Mouse (Mus musculus): ENCODE data around the gene Taz. TPM values are rescaled to one million over a fixed set of nuclear protein-coding genes. Genes with fewer than 3 reads are reported as not detected.

Gene Taz
- polyA plus RNA-seq, 1 experiment, result 80.7 TPM

DNA sequence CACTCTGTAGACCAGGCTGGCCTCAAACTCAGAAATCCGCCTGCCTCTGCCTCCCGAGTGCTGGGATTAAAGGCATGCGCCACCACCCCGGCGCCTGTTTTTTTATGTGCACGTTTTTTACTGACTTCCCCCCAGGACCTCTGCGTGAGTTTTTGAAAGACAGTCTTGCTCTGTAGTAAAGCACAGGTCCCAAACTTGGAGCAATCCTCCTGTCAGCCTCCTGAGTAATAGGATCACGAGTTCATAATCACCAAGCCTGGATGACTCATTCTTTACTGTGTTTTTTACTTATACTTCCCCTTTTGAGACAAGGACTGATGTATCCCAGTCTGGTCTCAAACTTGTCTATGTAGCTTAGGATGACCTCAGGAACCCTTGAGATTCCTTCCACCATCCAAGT lies 3.8 kb upstream of the Taz start:
- Histone ChIP-seq H3K4me3 (ENCODE audit: low read depth, low read length) (no peak overlapping the region), H3K27me3 (ENCODE audit: control insufficient read depth, insufficient read depth, low read length) (no peaks in the 10 kb centered on the region), H3K36me3 (ENCODE audit: control insufficient read depth, insufficient read depth, low read length) (no peaks in the 10 kb centered on the region; the same call in 1 of the 2 replicates), H3K27ac (ENCODE audit: insufficient read depth, low read depth, low read length) (no peak overlapping the region), H3K4me1 (ENCODE audit: control insufficient read depth, insufficient read depth, insufficient read length, low read length) (peaks cover 4% of the 10 kb centered on the region; the same call in 1 of the 2 replicates)
- no peak for TF ChIP-seq POLR2A (IDR thresholded peaks at IDR 0.05; ENCODE audit: low read depth, low read length)
- no peak for TF ChIP-seq CTCF (IDR thresholded peaks at IDR 0.05; ENCODE audit: extremely low read depth, insufficient read length, insufficient replicate concordance, low read depth, low read length)
- 62% methylated on average over 8 of the region's 8 CpGs for WGBS

DNA sequence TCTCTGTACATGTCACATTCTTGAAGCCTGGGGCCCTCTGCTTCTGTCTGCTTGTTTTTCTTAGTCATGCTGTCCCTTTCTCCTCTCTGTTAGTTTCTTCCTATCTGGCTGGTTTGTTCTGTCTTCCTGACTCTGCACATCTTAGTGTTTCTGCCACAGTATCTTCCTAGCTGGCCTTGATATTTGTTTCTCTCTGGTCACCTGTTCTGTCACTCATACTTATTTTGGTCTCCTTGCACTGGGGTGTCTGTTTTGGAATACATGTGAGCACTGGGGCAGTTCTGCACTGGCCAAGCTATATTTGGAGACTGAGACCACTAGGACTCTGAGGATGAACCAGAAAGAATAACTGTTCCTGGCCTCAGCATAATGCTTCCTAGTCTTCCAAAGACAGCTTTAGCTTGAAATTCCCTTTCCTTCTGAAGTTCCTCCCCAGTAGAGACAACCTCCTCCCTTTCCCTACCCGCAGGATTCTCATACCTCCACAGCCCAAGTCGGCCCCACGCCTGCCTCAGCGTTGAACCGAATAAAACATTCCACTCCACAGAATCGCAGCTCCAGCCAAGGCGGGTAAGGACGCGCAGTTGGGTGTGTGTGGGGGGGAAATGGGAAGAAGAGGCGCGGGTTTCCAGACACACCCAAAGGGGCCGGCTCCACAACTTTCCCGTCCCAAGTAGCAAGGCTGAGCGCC lies 526 bp upstream of the Taz start:
- Histone ChIP-seq H3K27ac (ENCODE audit: insufficient read depth, low read depth, low read length) (peak overlapping the region; percentile 80), H3K36me3 (ENCODE audit: control insufficient read depth, insufficient read depth, low read length) (peaks cover 2% of the 10 kb centered on the region; the same call in 1 of the 2 replicates), H3K4me1 (ENCODE audit: control insufficient read depth, insufficient read depth, insufficient read length, low read length) (peaks cover 10% of the 10 kb centered on the region; the same call in 1 of the 2 replicates), H3K4me3 (ENCODE audit: low read depth, low read length) (peak overlapping the region; percentile 72), H3K27me3 (ENCODE audit: control insufficient read depth, insufficient read depth, low read length) (no peaks in the 10 kb centered on the region)
- no peak for TF ChIP-seq CTCF (IDR thresholded peaks at IDR 0.05; ENCODE audit: extremely low read depth, insufficient read length, insufficient replicate concordance, low read depth, low read length)
- TF ChIP-seq POLR2A (IDR thresholded peaks at IDR 0.05; ENCODE audit: low read depth, low read length), result no peak
- WGBS, result 7% methylated on average over 14 of the region's 14 CpGs

- H3K27me3 ChIP-seq (ENCODE audit: control insufficient read depth, insufficient read depth, low read length), result no peaks in the 10 kb centered on the region
- H3K36me3 ChIP-seq (ENCODE audit: control insufficient read depth, insufficient read depth, low read length), result peaks cover 2% of the 10 kb centered on the region; the same call in 1 of the 2 replicates
- TF ChIP-seq POLR2A (IDR thresholded peaks at IDR 0.05; ENCODE audit: low read depth, low read length) (peak; percentile 46; the same call in 1 of the 2 replicates), CTCF (IDR thresholded peaks at IDR 0.05; ENCODE audit: extremely low read depth, insufficient read length, insufficient replicate concordance, low read depth, low read length) (no peak)
- WGBS, result 15% methylated on average over 39 of the region's 39 CpGs
- peak overlapping the region; percentile 93 for H3K27ac ChIP-seq (ENCODE audit: insufficient read depth, low read depth, low read length)
- H3K4me1 ChIP-seq (ENCODE audit: control insufficient read depth, insufficient read depth, insufficient read length, low read length), result peaks cover 7% of the 10 kb centered on the region; the same call in 1 of the 2 replicates
- peak overlapping the region; percentile 72 for H3K4me3 ChIP-seq (ENCODE audit: low read depth, low read length)
Measured at GRCm38 (mm10) chrX:74282395-74283091, 831 bp downstream of the Taz start.

GRCm38 (mm10) chrX:74283092-74283437 lies 1.4 kb downstream of the Taz start:
- peaks cover 7% of the 10 kb centered on the region; the same call in 1 of the 2 replicates for H3K4me1 ChIP-seq (ENCODE audit: control insufficient read depth, insufficient read depth, insufficient read length, low read length)

DNA sequence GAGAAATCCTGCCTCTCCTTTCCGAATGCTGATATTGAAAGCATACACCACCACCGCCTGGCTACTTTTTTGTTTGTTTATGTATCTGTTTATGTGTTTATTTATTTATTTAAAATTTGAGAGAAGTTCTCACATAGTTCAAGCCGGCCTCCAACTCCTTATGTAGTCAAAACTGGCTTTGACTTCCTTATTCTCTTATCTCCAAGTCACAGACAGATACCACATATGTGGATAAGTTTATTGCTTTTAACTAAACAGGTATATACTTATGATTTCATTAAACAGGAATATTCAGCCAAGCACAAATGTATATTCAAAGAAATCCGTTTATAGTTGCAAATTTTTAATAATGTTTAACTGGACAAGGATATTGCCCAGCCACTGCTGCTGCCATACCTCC lies 11.7 kb downstream of the Taz start:
- TF ChIP-seq POLR2A (IDR thresholded peaks at IDR 0.05; ENCODE audit: low read depth, low read length), result no peak
- no peak for TF ChIP-seq CTCF (IDR thresholded peaks at IDR 0.05; ENCODE audit: extremely low read depth, insufficient read length, insufficient replicate concordance, low read depth, low read length)
- 54% methylated on average over 4 of the region's 4 CpGs for WGBS
- Histone ChIP-seq H3K27ac (ENCODE audit: insufficient read depth, low read depth, low read length) (no peak overlapping the region), H3K4me1 (ENCODE audit: control insufficient read depth, insufficient read depth, insufficient read length, low read length) (no peaks in the 10 kb centered on the region; the same call in 1 of the 2 replicates), H3K36me3 (ENCODE audit: control insufficient read depth, insufficient read depth, low read length) (peaks cover 11% of the 10 kb centered on the region; the same call in 1 of the 2 replicates), H3K27me3 (ENCODE audit: control insufficient read depth, insufficient read depth, low read length) (no peaks in the 10 kb centered on the region), H3K4me3 (ENCODE audit: low read depth, low read length) (no peak overlapping the region)

More at GRCm38 (mm10) chrX:74283092-74283437, 1.4 kb downstream of the Taz start:
- no peak for TF ChIP-seq CTCF (IDR thresholded peaks at IDR 0.05; ENCODE audit: extremely low read depth, insufficient read length, insufficient replicate concordance, low read depth, low read length)
- TF ChIP-seq POLR2A (IDR thresholded peaks at IDR 0.05; ENCODE audit: low read depth, low read length), result no peak
- Histone ChIP-seq H3K27ac (ENCODE audit: insufficient read depth, low read depth, low read length) (peak overlapping the region; percentile 92), H3K36me3 (ENCODE audit: control insufficient read depth, insufficient read depth, low read length) (peaks cover 2% of the 10 kb centered on the region), H3K27me3 (ENCODE audit: control insufficient read depth, insufficient read depth, low read length) (no peaks in the 10 kb centered on the region), H3K4me3 (ENCODE audit: low read depth, low read length) (peak overlapping the region; percentile 72)
- 16% methylated on average over 5 of the region's 5 CpGs for WGBS

GRCm38 (mm10) chrX:74296538-74297448 lies 15.1 kb downstream of the Taz start, which contains the start of gene Atp6ap1:
Atp6ap1 (plus strand) TSS chrX:74297097.
- 11% methylated on average over 37 of the region's 37 CpGs for WGBS
- H3K36me3 ChIP-seq (ENCODE audit: control insufficient read depth, insufficient read depth, low read length), result peaks cover 10% of the 10 kb centered on the region
- no peak for TF ChIP-seq CTCF (IDR thresholded peaks at IDR 0.05; ENCODE audit: extremely low read depth, insufficient read length, insufficient replicate concordance, low read depth, low read length)
- peak; percentile 78; the same call in 1 of the 2 replicates for TF ChIP-seq POLR2A (IDR thresholded peaks at IDR 0.05; ENCODE audit: low read depth, low read length)
- H3K4me1 ChIP-seq (ENCODE audit: control insufficient read depth, insufficient read depth, insufficient read length, low read length), result no peaks in the 10 kb centered on the region; the same call in 1 of the 2 replicates
- peak within 1 kb of the TSS; percentile 99 for H3K4me3 ChIP-seq (ENCODE audit: low read depth, low read length)
- no peaks in the 10 kb centered on the region for H3K27me3 ChIP-seq (ENCODE audit: control insufficient read depth, insufficient read depth, low read length)
- H3K27ac ChIP-seq (ENCODE audit: insufficient read depth, low read depth, low read length), result peak within 1 kb of the TSS; percentile 70
